Mouse (Mus musculus) liver, embryonic 12.5 days (tissue): ENCODE measurements around the gene Tns1. TPM values are rescaled to one million over a fixed set of nuclear protein-coding genes. Genes with fewer than 3 reads are reported as not detected.

Experiments
- ATAC-seq: fragments of 200-750 bp; cut with Nextera tagmentation; 2 replicates; pipeline ENCODE4 v1.8.0; 2017; ENCODE audit warnings: moderate number of reproducible peaks, mild to moderate bottlenecking, moderate library complexity
- H3K27ac ChIP-seq: fragments of 300-500 bp; sonication (generic); 2 replicates; pipeline ENCODE4 v1.5.1; 2016; ENCODE audit warnings: mild to moderate bottlenecking
- H3K27me3 ChIP-seq: fragments of 300-500 bp; sonication (generic); replicated peaks from 2 replicates; pipeline ENCODE4 v1.6.1; 2016; ENCODE audit warnings: mild to moderate bottlenecking, moderate library complexity
- H3K36me3 ChIP-seq: fragments of 300-500 bp; sonication (generic); 2 replicates; pipeline ENCODE4 v1.6.1; 2016; ENCODE audit warnings: mild to moderate bottlenecking, moderate library complexity
- H3K4me1 ChIP-seq: fragments of 300-500 bp; sonication (generic); 2 replicates; pipeline ENCODE4 v1.6.1; 2016
- H3K4me2 ChIP-seq: fragments of 300-500 bp; sonication (generic); 2 replicates; pipeline ENCODE4 v1.6.1; 2016; ENCODE audit warnings: mild to moderate bottlenecking, moderate library complexity
- H3K4me3 ChIP-seq: fragments of 300-500 bp; sonication (generic); 2 replicates; pipeline ENCODE4 v1.5.1; 2016; ENCODE audit warnings: mild to moderate bottlenecking, moderate library complexity
- H3K9ac ChIP-seq: fragments of 300-500 bp; sonication (generic); 2 replicates; pipeline ENCODE4 v1.6.1; 2016; ENCODE audit warnings: mild to moderate bottlenecking, moderate library complexity
- H3K9me3 ChIP-seq: fragments of 300-500 bp; sonication (generic); replicated peaks from 2 replicates; pipeline ENCODE4 v1.6.1; 2016; ENCODE audit warnings: mild to moderate bottlenecking, moderate library complexity
- WGBS: fragments of 180-500 bp; shearing (Covaris S2); methylation state at CpG from one replicate; pipeline ENCODE4 v1.1.7; 2016; ENCODE audit not compliant: insufficient replicate concordance; 5-methylcytosine and 5-hydroxymethylcytosine counted together
- polyA plus RNA-seq: library from polyadenylated mRNA; unstranded; fragments of >200 nt; fragmentation: Nextera tagmentation; extraction: Ambion mirVana; gene quantifications from 2 replicates; pipeline ENCODE4 v1.2.1, GENCODE M21; 2016

Tns1 gene
- polyA plus RNA-seq, 1 experiment from 2014 or later = 13.1 TPM

- H3K9me3 ChIP-seq = no peaks in the 10 kb centered on the region
- peaks cover 13% of the 10 kb centered on the region; the same call in 1 of the 2 replicates for H3K27me3 ChIP-seq
- peaks cover 64% of the 10 kb centered on the region for H3K4me1 ChIP-seq
- H3K4me3 ChIP-seq = no peak overlapping the region
- 73% methylated on average over 5 of the region's 5 CpGs for WGBS
- H3K4me2 ChIP-seq = no peak overlapping the region
- H3K36me3 ChIP-seq = no peaks in the 10 kb centered on the region
- ATAC-seq = no peak
- no peak overlapping the region for H3K27ac ChIP-seq
- H3K9ac ChIP-seq = no peak overlapping the region
Observed at GRCm38 (mm10) chr1:74028881-74029266, 95.4 kb downstream of the Tns1 start.

DNA sequence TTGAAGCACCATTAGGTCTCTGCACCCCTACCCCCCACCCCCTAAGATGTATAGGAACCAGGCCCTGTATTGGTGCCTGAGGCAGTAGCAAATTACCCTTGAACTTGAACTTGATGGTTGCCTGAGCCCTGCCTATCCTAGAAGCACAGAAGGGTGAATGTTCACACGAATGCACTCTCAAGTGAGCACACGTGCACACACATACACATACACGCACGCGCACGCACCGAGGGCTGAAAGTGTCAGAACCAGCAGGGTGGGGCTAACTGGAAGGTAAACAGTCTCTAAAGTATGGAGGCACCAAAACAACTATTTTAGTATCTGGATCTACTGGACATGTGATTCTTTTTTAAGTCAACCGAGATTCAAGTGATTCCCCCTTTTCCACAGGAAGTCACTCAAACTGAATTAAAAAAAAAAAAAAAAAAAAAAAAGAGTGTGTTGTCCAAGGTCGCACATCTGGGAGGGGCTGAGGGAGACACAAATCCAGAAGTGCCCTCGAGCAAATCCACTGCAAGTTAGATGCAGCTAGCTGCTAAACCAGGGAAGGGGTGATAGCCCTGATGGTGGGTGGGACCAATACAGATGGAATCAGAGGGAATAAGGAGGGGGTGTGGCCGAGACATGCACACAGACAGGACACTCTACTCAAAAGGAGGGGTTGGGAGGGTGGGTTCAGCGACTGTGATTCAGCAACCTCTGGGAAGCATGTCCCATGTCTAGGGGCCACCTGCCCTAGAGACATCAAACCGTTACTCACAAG, 96.0 kb downstream of the Tns1 start:
- Histone ChIP-seq H3K27ac (peak overlapping the region; percentile 2; the same call in 1 of the 2 replicates), H3K9ac (no peak overlapping the region), H3K4me2 (no peak overlapping the region), H3K9me3 (no peaks in the 10 kb centered on the region), H3K36me3 (no peaks in the 10 kb centered on the region), H3K27me3 (peaks cover 10% of the 10 kb centered on the region; the same call in 1 of the 2 replicates), H3K4me3 (no peak overlapping the region), H3K4me1 (peaks cover 64% of the 10 kb centered on the region)
- no peak for ATAC-seq
- 64% methylated on average over 13 of the region's 13 CpGs for WGBS

DNA sequence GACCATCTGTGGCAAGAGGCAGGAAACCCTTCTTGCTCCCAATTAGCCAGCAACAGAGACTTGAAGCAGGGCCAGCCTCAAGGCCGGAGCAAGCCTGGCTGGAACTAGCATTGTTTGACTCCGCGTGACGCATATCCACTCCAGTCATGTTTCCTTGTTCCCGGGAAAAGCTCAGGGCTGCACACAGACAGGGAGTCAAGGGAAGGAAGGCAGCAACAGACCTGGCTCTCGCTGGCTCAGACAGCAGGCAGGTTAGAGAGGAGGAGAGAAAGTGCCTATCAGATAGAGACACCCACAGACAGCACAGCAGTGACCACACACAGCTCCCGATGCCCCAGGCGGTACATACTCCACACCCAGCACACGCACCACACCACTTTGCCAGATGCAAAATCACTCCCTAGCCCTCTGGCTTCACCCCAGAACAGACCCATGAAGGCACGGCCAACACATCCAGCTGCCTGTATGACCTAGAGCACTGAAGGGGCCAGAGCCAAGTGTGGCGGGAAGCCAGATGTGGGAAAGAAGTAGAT, 96.6 kb downstream of the Tns1 start:
- no peak for ATAC-seq
- H3K27me3 ChIP-seq = peaks cover 5% of the 10 kb centered on the region; the same call in 1 of the 2 replicates
- peak overlapping the region; percentile 2; the same call in 1 of the 2 replicates for H3K27ac ChIP-seq
- no peaks in the 10 kb centered on the region for H3K9me3 ChIP-seq
- no peak overlapping the region for H3K4me3 ChIP-seq
- WGBS = 46% methylated on average over 11 of the region's 11 CpGs
- peaks cover 64% of the 10 kb centered on the region for H3K4me1 ChIP-seq
- no peak overlapping the region for H3K4me2 ChIP-seq
- H3K36me3 ChIP-seq = no peaks in the 10 kb centered on the region
- no peak overlapping the region for H3K9ac ChIP-seq

- Histone ChIP-seq H3K9me3 (no peaks in the 10 kb centered on the region), H3K4me2 (no peak overlapping the region), H3K27ac (no peak overlapping the region), H3K4me1 (peaks cover 64% of the 10 kb centered on the region), H3K27me3 (peaks cover 5% of the 10 kb centered on the region; the same call in 1 of the 2 replicates), H3K9ac (no peak overlapping the region), H3K4me3 (no peak overlapping the region), H3K36me3 (no peaks in the 10 kb centered on the region)
- 53% methylated on average over 9 of the region's 9 CpGs for WGBS
- no peak for ATAC-seq
Observed at GRCm38 (mm10) chr1:74026703-74027195, 97.5 kb downstream of the Tns1 start.

- Histone ChIP-seq H3K9ac (no peak overlapping the region), H3K9me3 (no peaks in the 10 kb centered on the region), H3K4me1 (peaks cover 57% of the 10 kb centered on the region), H3K36me3 (no peaks in the 10 kb centered on the region), H3K4me2 (no peak overlapping the region), H3K4me3 (no peak overlapping the region), H3K27ac (peak overlapping the region; percentile 58; the same call in 1 of the 2 replicates), H3K27me3 (peaks cover 5% of the 10 kb centered on the region; the same call in 1 of the 2 replicates)
- WGBS = 36% methylated on average over 4 of the region's 4 CpGs
- no peak for ATAC-seq
Observed at GRCm38 (mm10) chr1:74025651-74026226, 98.5 kb downstream of the Tns1 start.

GRCm38 (mm10) chr1:74025227-74025626, 99.0 kb downstream of the Tns1 start:
- no peak for ATAC-seq
- WGBS = 18% methylated on average over 6 of the region's 6 CpGs
- no peak overlapping the region for H3K4me2 ChIP-seq
- H3K36me3 ChIP-seq = no peaks in the 10 kb centered on the region
- no peak overlapping the region for H3K9ac ChIP-seq
- no peaks in the 10 kb centered on the region for H3K9me3 ChIP-seq
- H3K27me3 ChIP-seq = peaks cover 5% of the 10 kb centered on the region; the same call in 1 of the 2 replicates
- H3K4me3 ChIP-seq = no peak overlapping the region
- H3K27ac ChIP-seq = peak overlapping the region; percentile 58; the same call in 1 of the 2 replicates
- peaks cover 53% of the 10 kb centered on the region for H3K4me1 ChIP-seq

GRCm38 (mm10) chr1:74024452-74025190, 99.6 kb downstream of the Tns1 start:
- no peaks in the 10 kb centered on the region for H3K9me3 ChIP-seq
- 37% methylated on average over 10 of the region's 10 CpGs for WGBS
- no peaks in the 10 kb centered on the region for H3K36me3 ChIP-seq
- H3K4me1 ChIP-seq = peaks cover 46% of the 10 kb centered on the region
- H3K4me2 ChIP-seq = no peak overlapping the region
- ATAC-seq = no peak
- 0 out of 2 replicates have a peak overlapping the region, but pooled peaks have one; percentile 58 for H3K27ac ChIP-seq
- H3K27me3 ChIP-seq = peaks cover 5% of the 10 kb centered on the region; the same call in 1 of the 2 replicates
- H3K9ac ChIP-seq = no peak overlapping the region
- H3K4me3 ChIP-seq = no peak overlapping the region

GRCm38 (mm10) chr1:74022998-74023397, 101.3 kb downstream of the Tns1 start:
- Histone ChIP-seq H3K36me3 (no peaks in the 10 kb centered on the region), H3K9me3 (no peaks in the 10 kb centered on the region), H3K27ac (no peak overlapping the region), H3K9ac (no peak overlapping the region), H3K4me1 (peaks cover 32% of the 10 kb centered on the region), H3K4me2 (no peak overlapping the region), H3K4me3 (no peak overlapping the region), H3K27me3 (no peaks in the 10 kb centered on the region; the same call in 1 of the 2 replicates)
- no peak for ATAC-seq
- 68% methylated on average over 3 of the region's 3 CpGs for WGBS

GRCm38 (mm10) chr1:74022536-74022935, 101.7 kb downstream of the Tns1 start:
- Histone ChIP-seq H3K4me3 (no peak overlapping the region), H3K36me3 (no peaks in the 10 kb centered on the region), H3K4me1 (peaks cover 28% of the 10 kb centered on the region), H3K9me3 (no peaks in the 10 kb centered on the region), H3K4me2 (no peak overlapping the region), H3K9ac (no peak overlapping the region), H3K27me3 (no peaks in the 10 kb centered on the region; the same call in 1 of the 2 replicates), H3K27ac (no peak overlapping the region)
- no peak for ATAC-seq
- WGBS = 48% methylated on average over 5 of the region's 5 CpGs

- Histone ChIP-seq H3K4me3 (no peak overlapping the region), H3K27ac (no peak overlapping the region), H3K4me2 (no peak overlapping the region), H3K27me3 (no peaks in the 10 kb centered on the region), H3K4me1 (peaks cover 29% of the 10 kb centered on the region), H3K9ac (no peak overlapping the region), H3K36me3 (no peaks in the 10 kb centered on the region), H3K9me3 (no peaks in the 10 kb centered on the region)
- ATAC-seq = no peak
- WGBS = 53% methylated on average over 6 of the region's 6 CpGs
Observed at GRCm38 (mm10) chr1:74020235-74020634, 104.0 kb downstream of the Tns1 start.

DNA sequence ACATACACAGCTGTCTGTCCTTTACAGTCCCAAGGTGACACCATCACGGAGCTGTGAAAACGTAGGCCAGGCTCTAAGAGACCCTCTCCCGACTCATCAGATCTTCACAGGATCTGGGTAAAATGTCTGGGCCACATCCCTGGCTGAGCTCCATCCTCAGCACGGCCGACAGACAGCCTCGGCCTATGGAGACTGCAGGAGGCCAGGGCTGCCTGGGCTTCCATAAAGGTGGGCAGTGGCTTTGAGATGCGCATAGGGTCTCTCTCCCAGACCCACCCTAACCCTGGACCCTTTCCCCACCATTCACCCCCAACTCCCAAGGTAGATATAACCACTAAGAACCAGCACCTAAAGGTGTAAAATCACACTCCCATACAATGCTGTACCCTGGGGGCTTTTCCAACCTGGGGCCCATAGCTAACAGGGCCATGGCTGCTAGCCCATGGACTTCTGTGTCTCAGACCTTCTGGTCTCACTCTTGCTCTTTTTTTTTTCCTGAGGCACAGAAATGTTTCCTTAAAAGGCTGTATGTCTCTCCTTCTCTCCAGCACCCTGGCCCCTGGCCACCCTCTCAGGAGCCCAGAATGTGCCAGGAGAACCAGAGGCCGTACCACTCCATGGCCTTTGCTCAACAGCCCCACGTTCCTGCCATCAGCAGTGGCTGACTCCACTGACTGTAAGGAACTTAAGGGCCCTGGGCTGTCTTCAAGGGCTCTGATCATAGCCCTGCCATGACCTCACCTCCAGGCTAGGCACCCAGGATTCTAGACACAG, 106.7 kb downstream of the Tns1 start:
- ATAC-seq = no peak
- H3K27ac ChIP-seq = no peak overlapping the region
- no peak overlapping the region for H3K4me3 ChIP-seq
- H3K4me1 ChIP-seq = peaks cover 31% of the 10 kb centered on the region
- H3K27me3 ChIP-seq = no peaks in the 10 kb centered on the region
- no peak overlapping the region for H3K9ac ChIP-seq
- H3K9me3 ChIP-seq = no peaks in the 10 kb centered on the region
- no peaks in the 10 kb centered on the region for H3K36me3 ChIP-seq
- 63% methylated on average over 9 of the region's 9 CpGs for WGBS
- no peak overlapping the region for H3K4me2 ChIP-seq
